9 mouse cellular contexts compared by ENCODE assay signal in the genomic region with DNA sequence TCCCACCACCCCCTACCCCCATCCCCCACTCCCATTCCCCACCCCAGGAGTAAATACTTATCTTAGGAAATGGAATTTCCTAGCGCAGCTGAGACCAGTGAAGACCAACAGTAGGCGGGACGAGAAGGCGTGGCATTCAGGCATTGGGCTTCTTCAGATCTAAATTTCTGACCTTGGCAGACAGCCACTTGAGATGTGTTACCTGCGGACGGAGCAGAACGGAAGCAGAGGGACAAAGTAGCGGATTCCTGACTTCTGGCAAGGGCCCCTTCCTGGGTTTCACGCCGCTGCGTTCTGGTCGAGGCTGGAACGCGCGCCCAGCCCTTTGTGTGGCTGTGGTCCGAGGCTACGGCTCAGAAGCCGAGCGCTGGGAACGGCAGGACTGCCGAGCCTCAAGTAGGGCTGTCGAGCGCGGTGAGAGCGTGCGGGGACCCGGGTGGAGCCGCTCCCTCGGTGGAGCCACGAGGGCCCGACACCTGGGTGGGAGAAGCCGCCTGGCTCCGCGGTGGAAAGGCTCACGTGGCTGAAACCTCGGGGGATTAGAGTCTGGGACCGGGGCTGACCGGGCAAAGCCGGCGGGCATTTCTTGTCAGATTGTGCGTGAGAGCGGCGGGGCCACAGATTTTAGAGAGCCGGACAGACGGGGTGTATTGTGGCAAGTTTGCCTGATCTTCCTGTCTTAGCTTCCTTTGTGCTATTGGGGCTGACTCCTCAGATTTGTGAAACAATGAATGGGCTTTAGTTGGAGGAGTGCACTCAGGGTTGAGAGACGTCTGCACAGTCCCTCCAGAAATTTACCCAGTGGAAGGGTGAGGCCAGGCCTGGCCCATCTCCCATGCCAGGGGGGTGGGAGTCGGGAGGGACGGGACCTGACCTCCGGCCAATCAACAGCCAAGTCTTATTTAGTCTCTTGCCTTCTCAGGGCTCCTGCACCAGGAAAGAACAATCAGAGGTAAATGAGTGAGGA. TPM values are rescaled to one million over a fixed set of nuclear protein-coding genes. Genes with fewer than 3 reads are reported as not detected.
DNase-seq lines count a peak whose midpoint lies in the region; ATAC-seq and TF ChIP-seq lines count a peak whose summit lies in the region.
"Had no signal": no experiment of that assay in that cellular context is flagged by ENCODE, and none has a peak within 500 bp of the region (broad histone marks: within the 10 kb centered on the region; RNA-seq: fewer than 3 reads in every experiment).

No protein-coding gene starts in this region.

- peak overlapping the region; percentile 92 for H3K9ac ChIP-seq in forebrain, postnatal 0 days
- peak overlapping the region; percentile 99 for H3K9ac ChIP-seq in hindbrain, embryonic 15.5 days
- H3K9ac ChIP-seq in limb, embryonic 15.5 days, result peak overlapping the region; percentile 75
- peak overlapping the region; percentile 100 for H3K9ac ChIP-seq in midbrain, embryonic 15.5 days

- no peak for TF ChIP-seq POLR2A in cerebellum, adult 2 months (IDR thresholded peaks at IDR 0.05; ENCODE audit: borderline replicate concordance, insufficient read depth, low read length)

- peak; percentile 17 to 36 for DNase-seq in layer of hippocampus, postnatal 25 days (ENCODE audit: extremely low spot score in 1 of 2, low spot score in 1 of 2)
- DNase-seq in layer of hippocampus, adult 9-10 months (ENCODE audit: low spot score), result no peak
- peak; percentile 50 to 62 for DNase-seq in cerebellum, adult 2 months
- DNase-seq in forebrain, postnatal 0 days, result peak; percentile 88
- peak; percentile 50 for DNase-seq in urinary bladder, postnatal 25 days (ENCODE audit: low spot score)

- H3K27me3 ChIP-seq in cerebellum, adult 2 months (ENCODE audit: control insufficient read depth, insufficient read depth, low read length), result no peaks in the 10 kb centered on the region
- no peaks in the 10 kb centered on the region for H3K27me3 ChIP-seq in forebrain, postnatal 0 days (ENCODE audit: insufficient read depth, low read length)
- H3K27me3 ChIP-seq in hindbrain, embryonic 15.5 days, result no peaks in the 10 kb centered on the region
- no peaks in the 10 kb centered on the region for H3K27me3 ChIP-seq in limb, embryonic 15.5 days
- H3K27me3 ChIP-seq in midbrain, embryonic 15.5 days (replicated peaks), result no peaks in the 10 kb centered on the region

- H3K27ac ChIP-seq in cerebellum, adult 2 months (ENCODE audit: insufficient read depth, low read length), result no peak overlapping the region
- H3K27ac ChIP-seq in forebrain, postnatal 0 days (ENCODE audit: low read depth, low read length), result peak overlapping the region; percentile 97
- H3K27ac ChIP-seq in hindbrain, embryonic 15.5 days (replicated peaks), result peak overlapping the region; percentile 97
- H3K27ac ChIP-seq in limb, embryonic 15.5 days, result peak overlapping the region; percentile 91
- peak overlapping the region; percentile 98 for H3K27ac ChIP-seq in midbrain, embryonic 15.5 days

- peak overlapping the region; percentile 60 for H3K4me2 ChIP-seq in forebrain, postnatal 0 days (ENCODE audit: low read depth)
- H3K4me2 ChIP-seq in hindbrain, embryonic 15.5 days, result peak overlapping the region; percentile 71
- peak overlapping the region; percentile 82 for H3K4me2 ChIP-seq in limb, embryonic 15.5 days
- peak overlapping the region; percentile 65 for H3K4me2 ChIP-seq in midbrain, embryonic 15.5 days

- no peaks in the 10 kb centered on the region for H3K4me1 ChIP-seq in cerebellum, adult 2 months (ENCODE audit: control insufficient read depth, insufficient read depth, low read length)
- peaks cover 7% of the 10 kb centered on the region; the same call in 1 of the 2 replicates for H3K4me1 ChIP-seq in forebrain, postnatal 0 days (ENCODE audit: insufficient read depth)
- peaks cover 23% of the 10 kb centered on the region for H3K4me1 ChIP-seq in hindbrain, embryonic 15.5 days (replicated peaks)
- peaks cover 7% of the 10 kb centered on the region for H3K4me1 ChIP-seq in limb, embryonic 15.5 days
- H3K4me1 ChIP-seq in midbrain, embryonic 15.5 days, result peaks cover 32% of the 10 kb centered on the region

- WGBS in cerebellum, adult 2 months, result 2% methylated on average over 49 of the region's 49 CpGs
- 1% methylated on average over 49 of the region's 49 CpGs for WGBS in forebrain, postnatal 0 days
- under 1% methylated on average over 49 of the region's 49 CpGs for WGBS in hindbrain, embryonic 15.5 days
- WGBS in limb, embryonic 15.5 days, result under 1% methylated on average over 49 of the region's 49 CpGs
- WGBS in midbrain, embryonic 15.5 days, result under 1% methylated on average over 49 of the region's 49 CpGs

- peak; percentile 83 for ATAC-seq in forebrain, postnatal 0 days
- peak; percentile 91 for ATAC-seq in hindbrain, embryonic 15.5 days (ENCODE audit: low FRiP score, low read depth)
- peak; percentile 89 for ATAC-seq in limb, embryonic 15.5 days (ENCODE audit: insufficient number of reproducible peaks, low FRiP score, low TSS enrichment, low read depth)
- ATAC-seq in midbrain, embryonic 15.5 days (replicated peaks), result peak; percentile 90

- H3K9me3 ChIP-seq in forebrain, postnatal 0 days (ENCODE audit: low read length), result no peaks in the 10 kb centered on the region
- no peaks in the 10 kb centered on the region for H3K9me3 ChIP-seq in hindbrain, embryonic 15.5 days
- H3K9me3 ChIP-seq in limb, embryonic 15.5 days, result no peaks in the 10 kb centered on the region
- no peaks in the 10 kb centered on the region for H3K9me3 ChIP-seq in midbrain, embryonic 15.5 days
- H3K9me3 ChIP-seq: G1E had no signal

- no peak for TF ChIP-seq CTCF in cerebellum, adult 2 months (IDR thresholded peaks at IDR 0.05; ENCODE audit: borderline replicate concordance, insufficient read depth, low read depth, low read length)
- TF ChIP-seq CTCF in forebrain, postnatal 0 days (IDR thresholded peaks at IDR 0.05; ENCODE audit: low read depth), result no peak

- H3K4me3 ChIP-seq in cerebellum, adult 2 months (replicated peaks; ENCODE audit: insufficient read depth, low read depth, low read length), result peak overlapping the region; percentile 55
- peak overlapping the region; percentile 79 for H3K4me3 ChIP-seq in forebrain, postnatal 0 days (ENCODE audit: low read depth, low read length)
- H3K4me3 ChIP-seq in hindbrain, embryonic 15.5 days, result peak overlapping the region; percentile 90
- peak overlapping the region; percentile 75 for H3K4me3 ChIP-seq in limb, embryonic 15.5 days
- peak overlapping the region; percentile 93 for H3K4me3 ChIP-seq in midbrain, embryonic 15.5 days

- peaks cover 26% of the 10 kb centered on the region for H3K36me3 ChIP-seq in forebrain, postnatal 0 days (ENCODE audit: insufficient read depth)
- H3K36me3 ChIP-seq in hindbrain, embryonic 15.5 days, result peaks cover 18% of the 10 kb centered on the region
- H3K36me3 ChIP-seq in limb, embryonic 15.5 days, result peaks cover 18% of the 10 kb centered on the region
- peaks cover 11% of the 10 kb centered on the region; the same call in 1 of the 2 replicates for H3K36me3 ChIP-seq in midbrain, embryonic 15.5 days (replicated peaks)
- H3K36me3 ChIP-seq: G1E had no signal

RNA-seq across cellular contexts. Expression of gene Zfp57, which starts 1.7 kb away (rescaled TPM):
- 10 to 100 TPM; 14.5 to 21.7 TPM for total RNA-seq in layer of hippocampus, postnatal 25 days (2021)
- 10.3 and 12.0 TPM in 2 replicates for polyA plus RNA-seq in cerebellum, adult 2 months (2012; rRNA removed)
- total RNA-seq in forebrain, postnatal 0 days (2014; rRNA removed), result 208 and 220 TPM in 2 replicates
- 113 and 148 TPM in 2 replicates for polyA plus RNA-seq in forebrain, postnatal 0 days (2015; fragmentation: Nextera tagmentation; extraction: Ambion mirVana)
- polyA plus RNA-seq in hindbrain, embryonic 15.5 days (2015; fragmentation: Nextera tagmentation; extraction: Ambion mirVana), result 222 and 250 TPM in 2 replicates
- polyA plus RNA-seq in limb, embryonic 15.5 days (2015; fragmentation: Nextera tagmentation; extraction: Ambion mirVana), result 64.4 and 72.9 TPM in 2 replicates
- polyA plus RNA-seq in midbrain, embryonic 15.5 days (2015; fragmentation: Nextera tagmentation; extraction: Ambion mirVana), result 289 and 324 TPM in 2 replicates
- polyA plus RNA-seq: G1E had no signal

RNA-seq across cellular contexts. Expression of gene H2-M5, which starts 13.3 kb away (rescaled TPM):
- 1 to 10 TPM; 1.2 TPM for total RNA-seq in layer of hippocampus, postnatal 25 days (2021)
- 0.55 and 0.77 TPM in 2 replicates for polyA plus RNA-seq in cerebellum, adult 2 months (2012; rRNA removed)
- total RNA-seq in forebrain, postnatal 0 days (2014; rRNA removed), result 3.5 and 4.2 TPM in 2 replicates
- polyA plus RNA-seq in forebrain, postnatal 0 days (2015; fragmentation: Nextera tagmentation; extraction: Ambion mirVana), result 0.52 and 1.5 TPM in 2 replicates
- 2.5 and 3.1 TPM in 2 replicates for polyA plus RNA-seq in hindbrain, embryonic 15.5 days (2015; fragmentation: Nextera tagmentation; extraction: Ambion mirVana)
- 0.87 and 0.88 TPM in 2 replicates for polyA plus RNA-seq in limb, embryonic 15.5 days (2015; fragmentation: Nextera tagmentation; extraction: Ambion mirVana)
- polyA plus RNA-seq in midbrain, embryonic 15.5 days (2015; fragmentation: Nextera tagmentation; extraction: Ambion mirVana), result 3.4 and 3.8 TPM in 2 replicates
- polyA plus RNA-seq: G1E had no signal

RNA-seq across cellular contexts. Expression of gene Mog, which starts 20.6 kb away (rescaled TPM):
- total RNA-seq in layer of hippocampus, postnatal 25 days (2021), result 100 to 1,000 TPM in 1 of 2 experiments, 10 to 100 TPM in 1; 96.8 to 121 TPM
- polyA plus RNA-seq in cerebellum, adult 2 months (2012; rRNA removed), result 145 and 178 TPM in 2 replicates
- not detected in 2 replicates for total RNA-seq in forebrain, postnatal 0 days (2014; rRNA removed)
- 0.53 and 1.1 TPM in 2 replicates for polyA plus RNA-seq in forebrain, postnatal 0 days (2015; fragmentation: Nextera tagmentation; extraction: Ambion mirVana)
- 2.3 TPM in 2 replicates for polyA plus RNA-seq in hindbrain, embryonic 15.5 days (2015; fragmentation: Nextera tagmentation; extraction: Ambion mirVana)
- 0.14 TPM in 1 of 2 replicates, not detected in the other for polyA plus RNA-seq in limb, embryonic 15.5 days (2015; fragmentation: Nextera tagmentation; extraction: Ambion mirVana)
- 2.4 and 3.7 TPM in 2 replicates for polyA plus RNA-seq in midbrain, embryonic 15.5 days (2015; fragmentation: Nextera tagmentation; extraction: Ambion mirVana)
- polyA plus RNA-seq: G1E had no signal

RNA-seq across cellular contexts. Expression of gene 2410137M14Rik, which starts 21.6 kb away (rescaled TPM):
- under 1 TPM in 1 of 2 experiments, not detected in 1; 0.32 TPM for total RNA-seq in layer of hippocampus, postnatal 25 days (2021)
- polyA plus RNA-seq in cerebellum, adult 2 months (2012; rRNA removed), result 0.29 TPM in 1 of 2 replicates, not detected in the other
- 0.38 TPM in 1 of 2 replicates, not detected in the other for total RNA-seq in forebrain, postnatal 0 days (2014; rRNA removed)
- polyA plus RNA-seq in forebrain, postnatal 0 days (2015; fragmentation: Nextera tagmentation; extraction: Ambion mirVana), result 0.36 TPM in 1 of 2 replicates, not detected in the other
- 0.30 and 0.38 TPM in 2 replicates for polyA plus RNA-seq in hindbrain, embryonic 15.5 days (2015; fragmentation: Nextera tagmentation; extraction: Ambion mirVana)
- 0.18 and 0.21 TPM in 2 replicates for polyA plus RNA-seq in limb, embryonic 15.5 days (2015; fragmentation: Nextera tagmentation; extraction: Ambion mirVana)
- 0.40 and 0.68 TPM in 2 replicates for polyA plus RNA-seq in midbrain, embryonic 15.5 days (2015; fragmentation: Nextera tagmentation; extraction: Ambion mirVana)
- polyA plus RNA-seq: G1E had no signal

RNA-seq across cellular contexts. Expression of gene Gabbr1, which starts 43.1 kb away (rescaled TPM):
- 100 to 1,000 TPM; 706 to 708 TPM for total RNA-seq in layer of hippocampus, postnatal 25 days (2021)
- 403 and 405 TPM in 2 replicates for polyA plus RNA-seq in cerebellum, adult 2 months (2012; rRNA removed)
- total RNA-seq in forebrain, postnatal 0 days (2014; rRNA removed), result 353 and 416 TPM in 2 replicates
- 58.1 and 80.1 TPM in 2 replicates for polyA plus RNA-seq in forebrain, postnatal 0 days (2015; fragmentation: Nextera tagmentation; extraction: Ambion mirVana)
- 85.2 and 86.0 TPM in 2 replicates for polyA plus RNA-seq in hindbrain, embryonic 15.5 days (2015; fragmentation: Nextera tagmentation; extraction: Ambion mirVana)
- 8.1 and 8.7 TPM in 2 replicates for polyA plus RNA-seq in limb, embryonic 15.5 days (2015; fragmentation: Nextera tagmentation; extraction: Ambion mirVana)
- 86.4 and 88.8 TPM in 2 replicates for polyA plus RNA-seq in midbrain, embryonic 15.5 days (2015; fragmentation: Nextera tagmentation; extraction: Ambion mirVana)

Comparison
In these comparisons a context has a peak if more than half of its experiments do, and no peak if none do; other contexts are left out.
1. RNA of gene Mog, which starts 20.6 kb away (polyA plus RNA-seq): 145 to 178 TPM in cerebellum, adult 2 months; 2.4 to 3.7 TPM in midbrain, embryonic 15.5 days, 2.3 TPM in hindbrain, embryonic 15.5 days, 0.53 to 1.1 TPM in forebrain, postnatal 0 days and 0.14 TPM in limb, embryonic 15.5 days; every median in the first group is over 10 times any median in the second.
2. Peak in every context shown above with its lines, with median percentiles within 50 percentile points of each other: H3K4me3 ChIP-seq, ATAC-seq, H3K4me2 ChIP-seq and H3K9ac ChIP-seq.